Mouse (Mus musculus) megakaryocyte-erythroid progenitor cell, adult 5 weeks (primary cell): ENCODE measurements around the gene Trap1. TPM values are rescaled to one million over a fixed set of nuclear protein-coding genes. Genes with fewer than 3 reads are reported as not detected.

Experiments
- polyA plus RNA-seq: library from polyadenylated mRNA; stranded (reverse); fragments of >175 nt; gene quantifications from 2 replicates; pipeline ENCODE4 v1.2.3, GENCODE M21; 2012

Trap1 gene
- polyA plus RNA-seq: 339 and 376 TPM in 2 replicates

GRCm38 (mm10) chr16:4077384-4078061 lies at the start of gene Trap1:
Trap1 (minus strand) TSS chr16:4077827.

GRCm38 (mm10) chr16:4036807-4037206 lies 40.8 kb downstream of the Trap1 start, which contains the start of gene Dnase1:
Dnase1 (plus strand) TSS chr16:4036942.

GRCm38 (mm10) chr16:4003489-4004398 lies 73.9 kb downstream of the Trap1 start, which contains the start of gene Slx4:
Slx4 (minus strand) TSS chr16:4003770.

Other genes with a start within 250 kb of the Trap1 start
- not detected in 2 replicates for gene Olfr15, start 246.9 kb downstream of the Trap1 start, polyA plus RNA-seq
- 0.03 and 0.05 TPM in 2 replicates for gene Zfp174, start 230.6 kb downstream of the Trap1 start, polyA plus RNA-seq
- gene Naa60, start 205.5 kb downstream of the Trap1 start, polyA plus RNA-seq: 49.6 and 53.6 TPM in 2 replicates
- gene Zfp597, start 193.3 kb downstream of the Trap1 start, polyA plus RNA-seq: 2.4 and 3.3 TPM in 2 replicates
- gene Gm20695, start 193.2 kb downstream of the Trap1 start, polyA plus RNA-seq: not detected in 2 replicates
- 8.3 and 11.4 TPM in 2 replicates for gene 1700037C18Rik, start 169.1 kb downstream of the Trap1 start, polyA plus RNA-seq
- 31.5 and 33.8 TPM in 2 replicates for gene Cluap1, start 169.0 kb downstream of the Trap1 start, polyA plus RNA-seq
- gene Nlrc3, start 101.2 kb downstream of the Trap1 start, polyA plus RNA-seq: 0.41 and 0.68 TPM in 2 replicates
- 18.3 and 19.0 TPM in 2 replicates for gene Slx4, start 74.1 kb downstream of the Trap1 start, polyA plus RNA-seq
- not detected in 2 replicates for gene Dnase1, start 40.9 kb downstream of the Trap1 start, polyA plus RNA-seq
- gene Crebbp, start 136.2 kb upstream of the Trap1 start, polyA plus RNA-seq: 18.6 and 29.6 TPM in 2 replicates